Mouse (Mus musculus) lung, postnatal 0 days (tissue): ENCODE measurements around the gene Pafah2.

Experiments
- CTCF ChIP-seq: IDR thresholded peaks from 2 replicates; pipeline ENCODE4 v1.5.1; 2016; ENCODE audit warnings: antibody characterized with exemption, mild to moderate bottlenecking
- EP300 ChIP-seq: IDR thresholded peaks from 2 replicates; pipeline ENCODE4 v1.6.1; 2016; ENCODE audit warnings: antibody characterized with exemption, mild to moderate bottlenecking, control low read depth

GRCm38 (mm10) chr4:134391636-134392035 lies 4.5 kb upstream of the Pafah2 start:
- TF ChIP-seq CTCF (no peak), EP300 (no peak)
